Mouse (Mus musculus): Measurements from ENCODE around the gene H2-Aa. TPM values are rescaled to one million over a fixed set of nuclear protein-coding genes. Genes with fewer than 3 reads are reported as not detected.

Gene H2-Aa
- total RNA-seq, 2 experiments from 2014 or later, result 52.0 to 53.2 TPM

- no peak for DNase-seq
These were observed 12.4 kb upstream of the H2-Aa start for GRCm38 (mm10) chr17:34300071-34300470.

- DNase-seq, result peak in 1 of 2 experiments; percentile 19
These were observed 11.7 kb upstream of the H2-Aa start for GRCm38 (mm10) chr17:34299356-34299755.

- DNase-seq, result peak; percentile 78 to 82
These were observed 8.5 kb upstream of the H2-Aa start for GRCm38 (mm10) chr17:34295891-34296794.

GRCm38 (mm10) chr17:34295307-34295706, 7.7 kb upstream of the H2-Aa start:
- DNase-seq, result no peak

GRCm38 (mm10) chr17:34294249-34294648, 6.6 kb upstream of the H2-Aa start:
- DNase-seq, result no peak

GRCm38 (mm10) chr17:34293533-34293932, 5.9 kb upstream of the H2-Aa start:
- peak in 1 of 2 experiments; percentile 29 for DNase-seq

- no peak for DNase-seq
These were observed 4.9 kb upstream of the H2-Aa start for GRCm38 (mm10) chr17:34292570-34292969.

GRCm38 (mm10) chr17:34291609-34292008, 4.0 kb upstream of the H2-Aa start:
- DNase-seq, result peak; percentile 83 to 89

- DNase-seq, result no peak
These were observed 508 bp upstream of the H2-Aa start for GRCm38 (mm10) chr17:34288131-34288530.

- DNase-seq, result no peak
These were observed 624 bp downstream of the H2-Aa start for GRCm38 (mm10) chr17:34286999-34287398.

GRCm38 (mm10) chr17:34286501-34286900, 1.1 kb downstream of the H2-Aa start:
- DNase-seq, result no peak

- DNase-seq, result no peak
These were observed 1.8 kb downstream of the H2-Aa start for GRCm38 (mm10) chr17:34285848-34286247.

- DNase-seq, result no peak
These were observed 2.3 kb downstream of the H2-Aa start for GRCm38 (mm10) chr17:34285371-34285770.

- DNase-seq, result no peak
These were observed 5.8 kb downstream of the H2-Aa start for GRCm38 (mm10) chr17:34281836-34282235.

- DNase-seq, result no peak
These were observed 7.1 kb downstream of the H2-Aa start for GRCm38 (mm10) chr17:34280499-34281038.

GRCm38 (mm10) chr17:34272102-34272501, 15.5 kb downstream of the H2-Aa start:
- DNase-seq, result no peak

GRCm38 (mm10) chr17:34270940-34271339, 16.7 kb downstream of the H2-Aa start:
- no peak for DNase-seq

GRCm38 (mm10) chr17:34270230-34270629, 17.4 kb downstream of the H2-Aa start:
- DNase-seq, result no peak

GRCm38 (mm10) chr17:34269817-34270216, 17.8 kb downstream of the H2-Aa start:
- no peak for DNase-seq

GRCm38 (mm10) chr17:34268748-34269147, 18.9 kb downstream of the H2-Aa start:
- DNase-seq, result no peak

- no peak for DNase-seq
These were observed 19.4 kb downstream of the H2-Aa start for GRCm38 (mm10) chr17:34268262-34268661.

- DNase-seq, result no peak
These were observed 22.9 kb downstream of the H2-Aa start for GRCm38 (mm10) chr17:34264452-34265351.

Measured in heart, adult 18-20 months (tissue).